Mouse (Mus musculus): ENCODE data around the gene Zfp382. TPM values are rescaled to one million over a fixed set of nuclear protein-coding genes. Genes with fewer than 3 reads are reported as not detected.

The Zfp382 gene
- polyA plus RNA-seq, 1 experiment from 2014 or later = 15.5 TPM

DNA sequence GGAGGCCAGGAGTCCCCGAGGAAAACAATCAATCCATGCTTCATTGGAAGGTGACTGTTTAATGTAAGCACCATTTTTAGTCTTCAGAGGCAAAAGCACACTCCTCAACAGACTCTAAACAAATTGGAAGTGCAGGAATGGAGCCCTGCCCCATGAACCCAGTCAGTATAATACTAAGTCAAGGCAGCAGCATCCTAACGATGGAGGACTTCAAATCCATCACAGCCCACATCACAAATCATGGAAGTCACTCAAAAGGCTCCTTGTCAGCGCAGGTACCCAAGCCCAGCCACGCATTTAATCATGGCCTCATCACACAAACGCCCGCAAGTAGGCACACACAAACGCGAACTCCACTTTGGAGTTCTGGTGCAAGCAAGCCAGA lies 21.4 kb downstream of the Zfp382 start:
- ATAC-seq (ENCODE audit: low FRiP score) = peak; percentile 39; the same call in 1 of the 2 replicates
- H3K27me3 ChIP-seq (ENCODE audit: control insufficient read depth, insufficient read depth, low read length) = no peaks in the 10 kb centered on the region
- H3K4me1 ChIP-seq (replicated peaks; ENCODE audit: control insufficient read depth, insufficient read depth, low read length) = 0 out of 2 replicates have a peak, but pooled peaks cover 4% of the 10 kb centered on the region
- 17% methylated on average over 8 of the region's 8 CpGs for WGBS
- peak overlapping the region; percentile 46 for H3K4me3 ChIP-seq (replicated peaks; ENCODE audit: low read length)
- H3K9me3 ChIP-seq (ENCODE audit: control insufficient read depth, low read length) = peaks cover 15% of the 10 kb centered on the region
- peak overlapping the region; percentile 63 for H3K9ac ChIP-seq
- H3K36me3 ChIP-seq (replicated peaks; ENCODE audit: control insufficient read depth, insufficient read depth) = peaks cover 4% of the 10 kb centered on the region
- DNase-seq (ENCODE audit: low spot score) = no peak
- peak overlapping the region; percentile 86 for H3K27ac ChIP-seq
- H3K4me2 ChIP-seq (replicated peaks) = peak overlapping the region; percentile 71

DNA sequence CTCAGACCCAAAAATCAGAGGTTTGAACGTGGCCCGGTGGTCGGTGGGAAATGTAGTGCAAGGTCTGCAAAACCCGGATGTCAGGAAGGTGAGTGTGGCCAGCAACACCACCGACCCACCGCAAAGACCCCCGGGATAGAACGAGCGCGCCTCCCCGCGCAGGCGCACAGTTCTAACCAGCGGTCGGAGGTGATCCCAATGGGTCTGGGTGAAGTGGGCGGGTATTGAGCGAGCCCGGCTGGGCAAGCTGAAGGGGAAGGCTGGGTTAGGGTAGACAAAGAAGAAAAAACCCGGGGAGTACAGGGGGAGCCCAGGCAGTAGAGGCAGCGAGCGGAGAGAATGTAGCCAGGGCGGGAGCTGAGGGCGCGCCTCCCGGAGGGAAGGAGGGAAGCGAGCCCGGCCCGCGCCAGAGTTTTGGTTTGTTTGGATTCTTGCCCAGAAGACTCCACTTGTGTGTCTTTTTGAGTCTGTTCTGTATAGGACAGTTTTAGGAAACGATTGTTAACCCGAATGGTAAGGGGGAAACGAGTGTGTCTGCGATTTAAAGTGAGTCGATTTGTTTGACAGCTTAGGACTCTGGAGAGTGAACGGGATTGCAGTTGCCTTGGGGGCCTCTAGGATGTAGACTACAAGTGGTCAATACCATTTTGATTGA lies 21.9 kb downstream of the Zfp382 start:
- Histone ChIP-seq H3K4me3 (replicated peaks; ENCODE audit: low read length) (peak overlapping the region; percentile 46), H3K36me3 (replicated peaks; ENCODE audit: control insufficient read depth, insufficient read depth) (peaks cover 4% of the 10 kb centered on the region), H3K27me3 (ENCODE audit: control insufficient read depth, insufficient read depth, low read length) (no peaks in the 10 kb centered on the region), H3K9me3 (ENCODE audit: control insufficient read depth, low read length) (peaks cover 20% of the 10 kb centered on the region), H3K4me1 (replicated peaks; ENCODE audit: control insufficient read depth, insufficient read depth, low read length) (0 out of 2 replicates have a peak, but pooled peaks cover 4% of the 10 kb centered on the region), H3K9ac (peak overlapping the region; percentile 63), H3K27ac (peak overlapping the region; percentile 86), H3K4me2 (replicated peaks) (peak overlapping the region; percentile 71)
- peak; percentile 95 for ATAC-seq (ENCODE audit: low FRiP score)
- 3% methylated on average over 35 of the region's 35 CpGs for WGBS
- peak; percentile 85 for DNase-seq (ENCODE audit: low spot score)

GRCm38 (mm10) chr7:30147011-30147410 lies 25.3 kb downstream of the Zfp382 start:
- ATAC-seq (ENCODE audit: low FRiP score) (no peak), DNase-seq (ENCODE audit: low spot score) (no peak)
- Histone ChIP-seq H3K4me1 (replicated peaks; ENCODE audit: control insufficient read depth, insufficient read depth, low read length) (0 out of 2 replicates have a peak, but pooled peaks cover 4% of the 10 kb centered on the region), H3K9me3 (ENCODE audit: control insufficient read depth, low read length) (peaks cover 53% of the 10 kb centered on the region), H3K27me3 (ENCODE audit: control insufficient read depth, insufficient read depth, low read length) (no peaks in the 10 kb centered on the region), H3K4me2 (replicated peaks) (no peak overlapping the region), H3K36me3 (replicated peaks; ENCODE audit: control insufficient read depth, insufficient read depth) (no peaks in the 10 kb centered on the region; the same call in 1 of the 2 replicates), H3K27ac (no peak overlapping the region), H3K4me3 (replicated peaks; ENCODE audit: low read length) (no peak overlapping the region), H3K9ac (no peak overlapping the region)
- WGBS = 93% methylated on average over 5 of the region's 5 CpGs

- DNase-seq (ENCODE audit: low spot score) (no peak), ATAC-seq (ENCODE audit: low FRiP score) (no peak)
- no peaks in the 10 kb centered on the region for H3K27me3 ChIP-seq (ENCODE audit: control insufficient read depth, insufficient read depth, low read length)
- H3K9ac ChIP-seq = no peak overlapping the region
- H3K9me3 ChIP-seq (ENCODE audit: control insufficient read depth, low read length) = peaks cover 97% of the 10 kb centered on the region
- H3K36me3 ChIP-seq (replicated peaks; ENCODE audit: control insufficient read depth, insufficient read depth) = peaks cover 39% of the 10 kb centered on the region
- 94% methylated on average over 1 of the region's 1 CpGs for WGBS
- H3K4me1 ChIP-seq (replicated peaks; ENCODE audit: control insufficient read depth, insufficient read depth, low read length) = no peaks in the 10 kb centered on the region
- no peak overlapping the region for H3K27ac ChIP-seq
- H3K4me3 ChIP-seq (replicated peaks; ENCODE audit: low read length) = no peak overlapping the region
- no peak overlapping the region for H3K4me2 ChIP-seq (replicated peaks)
Measured at GRCm38 (mm10) chr7:30154040-30154439, 32.3 kb downstream of the Zfp382 start.

- H3K4me3 ChIP-seq (replicated peaks; ENCODE audit: low read length) = no peak overlapping the region
- no peak overlapping the region for H3K27ac ChIP-seq
- peaks cover 53% of the 10 kb centered on the region for H3K36me3 ChIP-seq (replicated peaks; ENCODE audit: control insufficient read depth, insufficient read depth)
- DNase-seq (ENCODE audit: low spot score) (no peak), ATAC-seq (ENCODE audit: low FRiP score) (no peak)
- peaks cover 94% of the 10 kb centered on the region for H3K9me3 ChIP-seq (ENCODE audit: control insufficient read depth, low read length)
- no peak overlapping the region for H3K9ac ChIP-seq
- 99% methylated on average over 3 of the region's 3 CpGs for WGBS
- H3K4me1 ChIP-seq (replicated peaks; ENCODE audit: control insufficient read depth, insufficient read depth, low read length) = no peaks in the 10 kb centered on the region
- H3K27me3 ChIP-seq (ENCODE audit: control insufficient read depth, insufficient read depth, low read length) = no peaks in the 10 kb centered on the region
- H3K4me2 ChIP-seq (replicated peaks) = no peak overlapping the region
Measured at GRCm38 (mm10) chr7:30155507-30155906, 33.8 kb downstream of the Zfp382 start.

- H3K4me2 ChIP-seq (replicated peaks) = no peak overlapping the region
- peaks cover 10% of the 10 kb centered on the region for H3K4me1 ChIP-seq (replicated peaks; ENCODE audit: control insufficient read depth, insufficient read depth, low read length)
- H3K4me3 ChIP-seq (replicated peaks; ENCODE audit: low read length) = no peak overlapping the region
- no peak overlapping the region for H3K9ac ChIP-seq
- H3K36me3 ChIP-seq (replicated peaks; ENCODE audit: control insufficient read depth, insufficient read depth) = peaks cover 80% of the 10 kb centered on the region
- H3K9me3 ChIP-seq (ENCODE audit: control insufficient read depth, low read length) = peaks cover 86% of the 10 kb centered on the region
- no peak overlapping the region for H3K27ac ChIP-seq
- H3K27me3 ChIP-seq (ENCODE audit: control insufficient read depth, insufficient read depth, low read length) = no peaks in the 10 kb centered on the region
- 98% methylated on average over 5 of the region's 5 CpGs for WGBS
- ATAC-seq (ENCODE audit: low FRiP score) (no peak), DNase-seq (ENCODE audit: low spot score) (no peak)
Measured at GRCm38 (mm10) chr7:30163113-30163512, 41.4 kb downstream of the Zfp382 start.

DNA sequence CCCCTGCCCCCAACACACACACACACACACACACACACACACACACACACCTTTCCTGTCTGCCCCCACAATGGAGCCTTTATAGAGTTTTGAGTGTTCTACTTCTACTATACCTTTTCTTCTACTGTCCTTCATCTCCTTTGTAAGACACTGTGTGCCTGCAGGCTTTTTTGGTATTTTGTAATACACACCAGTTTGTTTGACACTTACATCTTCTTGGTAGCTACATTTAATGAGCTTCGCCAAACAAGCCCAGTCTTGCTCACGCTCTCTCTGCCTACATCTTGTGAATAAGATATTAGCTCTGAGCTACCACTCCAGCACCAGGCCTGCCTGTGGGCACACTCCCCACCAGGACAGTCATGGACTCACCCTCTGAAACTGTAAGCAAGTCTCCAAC lies 43.0 kb downstream of the Zfp382 start:
- peaks cover 14% of the 10 kb centered on the region for H3K4me1 ChIP-seq (replicated peaks; ENCODE audit: control insufficient read depth, insufficient read depth, low read length)
- no peak overlapping the region for H3K4me3 ChIP-seq (replicated peaks; ENCODE audit: low read length)
- no peak overlapping the region for H3K9ac ChIP-seq
- H3K27me3 ChIP-seq (ENCODE audit: control insufficient read depth, insufficient read depth, low read length) = no peaks in the 10 kb centered on the region
- no peak overlapping the region for H3K4me2 ChIP-seq (replicated peaks)
- no peak overlapping the region for H3K27ac ChIP-seq
- peaks cover 70% of the 10 kb centered on the region for H3K9me3 ChIP-seq (ENCODE audit: control insufficient read depth, low read length)
- ATAC-seq (ENCODE audit: low FRiP score) = no peak
- peaks cover 63% of the 10 kb centered on the region for H3K36me3 ChIP-seq (replicated peaks; ENCODE audit: control insufficient read depth, insufficient read depth)
- no peak for DNase-seq (ENCODE audit: low spot score)
- 98% methylated on average over 2 of the region's 2 CpGs for WGBS

- peak overlapping the region; percentile 83 for H3K9ac ChIP-seq
- no peaks in the 10 kb centered on the region for H3K27me3 ChIP-seq (ENCODE audit: control insufficient read depth, insufficient read depth, low read length)
- H3K27ac ChIP-seq = peak overlapping the region; percentile 90
- peak; percentile 68 for DNase-seq (ENCODE audit: low spot score)
- H3K4me1 ChIP-seq (replicated peaks; ENCODE audit: control insufficient read depth, insufficient read depth, low read length) = peaks cover 14% of the 10 kb centered on the region
- peak overlapping the region; percentile 71 for H3K4me3 ChIP-seq (replicated peaks; ENCODE audit: low read length)
- 4% methylated on average over 21 of the region's 21 CpGs for WGBS
- peak; percentile 47 for ATAC-seq (ENCODE audit: low FRiP score)
- H3K4me2 ChIP-seq (replicated peaks) = peak overlapping the region; percentile 59
- peaks cover 31% of the 10 kb centered on the region for H3K9me3 ChIP-seq (ENCODE audit: control insufficient read depth, low read length)
- peaks cover 25% of the 10 kb centered on the region for H3K36me3 ChIP-seq (replicated peaks; ENCODE audit: control insufficient read depth, insufficient read depth)
Measured at GRCm38 (mm10) chr7:30168914-30169582, 47.3 kb downstream of the Zfp382 start.

DNA sequence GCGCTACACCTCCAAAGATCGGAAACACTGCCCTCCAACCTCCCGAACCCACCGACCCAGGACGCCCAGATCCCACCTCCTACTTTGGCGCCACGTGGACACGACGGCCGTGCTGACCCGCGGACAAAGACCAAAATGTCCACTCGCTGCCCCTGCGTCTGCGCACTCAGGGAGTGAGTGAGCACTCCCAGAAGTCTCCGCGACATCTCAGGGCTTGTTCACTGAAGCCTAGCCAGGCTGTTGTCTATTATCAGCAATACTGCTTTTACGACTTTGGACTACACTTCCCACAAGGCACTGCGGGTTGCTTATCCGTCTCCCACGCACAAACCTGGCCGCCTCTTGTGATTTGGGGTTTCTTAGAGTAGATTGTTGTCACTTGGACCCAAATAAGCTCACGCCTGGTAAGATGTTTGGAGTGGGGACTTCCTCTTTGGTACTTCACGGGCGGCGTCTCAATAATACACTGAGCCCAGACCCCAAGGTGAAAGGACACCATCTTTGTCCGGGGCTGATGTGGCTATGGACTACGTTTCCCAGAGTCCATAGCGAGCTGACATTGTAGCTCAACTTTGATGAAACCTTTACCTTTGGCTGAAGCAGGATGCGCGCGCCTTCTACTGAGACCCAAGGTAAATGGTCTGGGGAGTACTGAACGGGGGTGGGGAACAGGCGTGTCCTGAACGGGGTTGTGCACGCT lies 48.0 kb downstream of the Zfp382 start, which contains the start of gene Zfp146:
Zfp146 (minus strand) TSS at position 168 of the 700 bp plus-strand sequence.
- Histone ChIP-seq H3K4me3 (replicated peaks; ENCODE audit: low read length) (peak within 1 kb of the TSS; percentile 71), H3K4me2 (replicated peaks) (peak within 1 kb of the TSS; percentile 59), H3K27ac (peak within 1 kb of the TSS; percentile 90), H3K36me3 (replicated peaks; ENCODE audit: control insufficient read depth, insufficient read depth) (peaks cover 22% of the 10 kb centered on the region; the same call in 1 of the 2 replicates), H3K9ac (peak within 1 kb of the TSS; percentile 83), H3K4me1 (replicated peaks; ENCODE audit: control insufficient read depth, insufficient read depth, low read length) (peaks cover 14% of the 10 kb centered on the region), H3K9me3 (ENCODE audit: control insufficient read depth, low read length) (peaks cover 26% of the 10 kb centered on the region), H3K27me3 (ENCODE audit: control insufficient read depth, insufficient read depth, low read length) (no peaks in the 10 kb centered on the region)
- peak; percentile 96 for DNase-seq (ENCODE audit: low spot score)
- ATAC-seq (ENCODE audit: low FRiP score) = peak; percentile 96
- under 1% methylated on average over 36 of the region's 36 CpGs for WGBS

Measured in hindbrain, embryonic 14.5 days (tissue).